26 mouse cellular contexts compared by ENCODE assay signal in genomic region chr9:42272690-42273089, GRCm38 (mm10). TPM values are rescaled to one million over a fixed set of nuclear protein-coding genes. Genes with fewer than 3 reads are reported as not detected.
DNase-seq lines count a peak whose midpoint lies in the region; ATAC-seq and TF ChIP-seq lines count a peak whose summit lies in the region.
"Had no signal": no experiment of that assay in that cellular context is flagged by ENCODE, and none has a peak within 500 bp of the region (broad histone marks: within the 10 kb centered on the region; RNA-seq: fewer than 3 reads in every experiment).

No protein-coding gene starts in this region.

- 63% methylated on average over 4 of the region's 4 CpGs for WGBS in heart, embryonic 12.5 days
- 28% methylated on average over 4 of the region's 4 CpGs for WGBS in thymus, adult 2 months

- no peaks in the 10 kb centered on the region for H3K36me3 ChIP-seq in heart, embryonic 12.5 days
- no peaks in the 10 kb centered on the region for H3K36me3 ChIP-seq in thymus, adult 2 months (ENCODE audit: control insufficient read depth, insufficient read depth, low read length)
- H3K36me3 ChIP-seq in myocyte (ENCODE audit: control insufficient read depth, insufficient read depth): no peaks in the 10 kb centered on the region
- H3K36me3 ChIP-seq: forebrain, embryonic 10.5 days; hindbrain, embryonic 15.5 days; intestine, embryonic 15.5 days; limb, embryonic 10.5 days; midbrain, embryonic 13.5 days; neural tube, embryonic 12.5 days had no signal

- H3K9me3 ChIP-seq in heart, embryonic 12.5 days (replicated peaks): no peaks in the 10 kb centered on the region
- H3K9me3 ChIP-seq: forebrain, embryonic 10.5 days; hindbrain, embryonic 15.5 days; intestine, embryonic 15.5 days; limb, embryonic 10.5 days; megakaryocyte, embryonic 14.5 days; midbrain, embryonic 13.5 days; neural tube, embryonic 12.5 days had no signal

- no peaks in the 10 kb centered on the region for H3K79me2 ChIP-seq in myocyte (ENCODE audit: control insufficient read depth, insufficient read depth)

- ATAC-seq in heart, embryonic 12.5 days (ENCODE audit: insufficient number of reproducible peaks, low FRiP score): no peak
- ATAC-seq: CD4-positive, CD25-positive, alpha-beta regulatory T cell, adult 4 months; forebrain, embryonic 16.5 days; intestine, embryonic 15.5 days; midbrain, embryonic 13.5 days had no signal

- H3K27ac ChIP-seq in heart, embryonic 12.5 days (ENCODE audit: poor library complexity, severe bottlenecking): no peak overlapping the region
- H3K27ac ChIP-seq in thymus, adult 2 months (ENCODE audit: control insufficient read depth, insufficient read depth, low read length): no peak overlapping the region
- H3K27ac ChIP-seq: forebrain, embryonic 10.5 days; hindbrain, embryonic 15.5 days; intestine, embryonic 15.5 days; left cerebral cortex, adult 2 months; limb, embryonic 10.5 days; midbrain, embryonic 13.5 days; neural tube, embryonic 12.5 days had no signal

- H3K4me1 ChIP-seq in heart, embryonic 12.5 days (replicated peaks): no peaks in the 10 kb centered on the region
- no peaks in the 10 kb centered on the region for H3K4me1 ChIP-seq in thymus, adult 2 months (replicated peaks; ENCODE audit: control insufficient read depth, insufficient read depth, low read length)
- H3K4me1 ChIP-seq: forebrain, embryonic 10.5 days; hindbrain, embryonic 15.5 days; intestine, embryonic 15.5 days; limb, embryonic 10.5 days; megakaryocyte, embryonic 14.5 days; midbrain, embryonic 13.5 days; neural tube, embryonic 12.5 days had no signal

- H3K9ac ChIP-seq in heart, embryonic 12.5 days: no peak overlapping the region
- H3K9ac ChIP-seq: hindbrain, embryonic 15.5 days; intestine, embryonic 15.5 days; midbrain, embryonic 13.5 days; neural tube, embryonic 12.5 days had no signal

- no peak for TF ChIP-seq CTCF in thymus, adult 2 months (IDR thresholded peaks at IDR 0.05; ENCODE audit: borderline replicate concordance, control insufficient read depth, extremely low read depth, insufficient read depth, low read length, poor library complexity)

- H3K4me3 ChIP-seq in heart, embryonic 12.5 days: no peak overlapping the region
- no peak overlapping the region for H3K4me3 ChIP-seq in thymus, adult 2 months (ENCODE audit: control insufficient read depth, insufficient read depth, low read length)
- no peak overlapping the region for H3K4me3 ChIP-seq in myocyte
- H3K4me3 ChIP-seq: forebrain, embryonic 10.5 days; hindbrain, embryonic 15.5 days; intestine, embryonic 15.5 days; left cerebral cortex, adult 2 months; limb, embryonic 10.5 days; megakaryocyte, embryonic 14.5 days; midbrain, embryonic 13.5 days; neural tube, embryonic 12.5 days had no signal

- no peak overlapping the region for H3ac ChIP-seq in myocyte (ENCODE audit: control insufficient read depth, insufficient read length)

- no peak for TF ChIP-seq POLR2A in thymus, adult 2 months (IDR thresholded peaks at IDR 0.05; ENCODE audit: control insufficient read depth, extremely low read depth, insufficient read depth, low read length, poor library complexity)
- TF ChIP-seq POLR2A in myocyte (IDR thresholded peaks at IDR 0.05; ENCODE audit: insufficient read length, low read depth): no peak

- no peaks in the 10 kb centered on the region for H3K27me3 ChIP-seq in heart, embryonic 12.5 days (replicated peaks)
- H3K27me3 ChIP-seq in thymus, adult 2 months (ENCODE audit: control insufficient read depth, insufficient read depth, low read length): no peaks in the 10 kb centered on the region
- peaks cover 6% of the 10 kb centered on the region for H3K27me3 ChIP-seq in myocyte (ENCODE audit: control insufficient read depth, insufficient read depth, insufficient read length)
- H3K27me3 ChIP-seq: hindbrain, embryonic 15.5 days; intestine, embryonic 15.5 days; midbrain, embryonic 13.5 days; neural tube, embryonic 12.5 days had no signal

- no peak overlapping the region for H3K4me2 ChIP-seq in heart, embryonic 12.5 days
- H3K4me2 ChIP-seq in myocyte (ENCODE audit: low read depth): peak overlapping the region; percentile 24
- H3K4me2 ChIP-seq: hindbrain, embryonic 15.5 days; intestine, embryonic 15.5 days; midbrain, embryonic 13.5 days; neural tube, embryonic 12.5 days had no signal

- DNase-seq in heart, adult 11 months: peak; percentile 73
- DNase-seq in thymus, postnatal 0 days (ENCODE audit: low spot score): peak; percentile 9
- DNase-seq in thymus, adult 2 months: no peak
- DNase-seq in NIH3T3 (ENCODE audit: low read depth): peak; percentile 48
- DNase-seq in spleen, adult 18-20 months: no peak
- DNase-seq in cerebellum, postnatal 36 days: no peak
- DNase-seq: adrenal gland, adult 2 months; cerebellum, adult 11-12 months; cerebellum, postnatal 25 days; kidney, adult 8-10 months; kidney, postnatal 10 days; liver; lung, adult 2 months; lung, postnatal 36 days had no signal

TF ChIP-seq in myocyte, 11 proteins besides CTCF, POLR2A, EP300 and RAD21:
- TF ChIP-seq POLR2AphosphoS2 (IDR thresholded peaks at IDR 0.05; ENCODE audit: insufficient read length, low read depth) (no peak), E2F4 (IDR thresholded peaks at IDR 0.05; ENCODE audit: insufficient read depth) (no peak), MYOG (IDR thresholded peaks at IDR 0.05; ENCODE audit: control insufficient read depth in 1 of 3, insufficient read depth in 1 of 3, insufficient read length in 2 of 3, low read depth in 2 of 3) (no peak), TCF12 (IDR thresholded peaks at IDR 0.05; ENCODE audit: insufficient read depth, poor library complexity, severe bottlenecking) (no peak), REST (IDR thresholded peaks at IDR 0.05; ENCODE audit: insufficient read depth, insufficient read length) (no peak)

RNA-seq across cellular contexts. Expression of gene Sc5d, which starts 8.6 kb away (rescaled TPM):
- 42.7 and 43.3 TPM in 2 replicates for polyA plus RNA-seq in heart, embryonic 12.5 days (2016; fragmentation: Nextera tagmentation; extraction: Ambion mirVana)
- 54.7 and 58.3 TPM in 2 replicates for polyA plus RNA-seq in thymus, postnatal 0 days (2015; fragmentation: Nextera tagmentation; extraction: Ambion mirVana)
- 53.1 and 60.6 TPM in 2 replicates for polyA plus RNA-seq in thymus, adult 2 months (2012; rRNA removed)
- polyA plus RNA-seq in myocyte (2012; fragmentation: generic; extraction: Trizol): 18.6 TPM

Comparison
In these comparisons a context has a peak if more than half of its experiments do, and no peak if none do; other contexts are left out.
1. DNase-seq: peak in heart, adult 11 months (single experiment), thymus, postnatal 0 days (single experiment) and NIH3T3 (single experiment); none in thymus, adult 2 months (single experiment), spleen, adult 18-20 months (0 of 2) and cerebellum, postnatal 36 days (0 of 2).